Mouse (Mus musculus): ENCODE data around the gene Map2k7.
A peak's percentile ranks its signal among the peaks of the same experiment; 100 is the strongest.

Map2k7 gene

GRCm38 (mm10) chr8:4259125-4259804 is 20.7 kb downstream of the Map2k7 start, which contains the start of gene Ctxn1:
Gene Ctxn1, minus strand, starts transcription at chr8:4259274.
- DNase-seq = peak; percentile 94

DNA sequence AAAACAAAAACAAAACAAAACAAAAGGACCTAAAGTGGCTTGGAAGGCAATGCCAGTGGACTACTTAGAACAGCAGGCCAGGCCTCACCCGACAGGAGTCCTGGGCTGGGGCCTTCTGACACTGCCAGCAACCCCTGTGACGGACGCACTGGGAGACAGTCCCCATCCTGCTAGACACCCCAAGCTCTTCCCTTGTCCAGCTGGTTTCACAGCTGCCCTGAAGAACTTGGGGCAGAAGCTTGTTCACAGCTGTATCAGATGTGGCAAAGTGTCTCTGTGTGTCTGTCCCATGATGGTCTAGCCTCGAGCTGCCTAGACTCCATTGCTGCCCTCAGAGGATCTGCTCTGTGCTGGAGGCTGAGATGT is 21.2 kb downstream of the Map2k7 start:
- DNase-seq = no peak

DNA sequence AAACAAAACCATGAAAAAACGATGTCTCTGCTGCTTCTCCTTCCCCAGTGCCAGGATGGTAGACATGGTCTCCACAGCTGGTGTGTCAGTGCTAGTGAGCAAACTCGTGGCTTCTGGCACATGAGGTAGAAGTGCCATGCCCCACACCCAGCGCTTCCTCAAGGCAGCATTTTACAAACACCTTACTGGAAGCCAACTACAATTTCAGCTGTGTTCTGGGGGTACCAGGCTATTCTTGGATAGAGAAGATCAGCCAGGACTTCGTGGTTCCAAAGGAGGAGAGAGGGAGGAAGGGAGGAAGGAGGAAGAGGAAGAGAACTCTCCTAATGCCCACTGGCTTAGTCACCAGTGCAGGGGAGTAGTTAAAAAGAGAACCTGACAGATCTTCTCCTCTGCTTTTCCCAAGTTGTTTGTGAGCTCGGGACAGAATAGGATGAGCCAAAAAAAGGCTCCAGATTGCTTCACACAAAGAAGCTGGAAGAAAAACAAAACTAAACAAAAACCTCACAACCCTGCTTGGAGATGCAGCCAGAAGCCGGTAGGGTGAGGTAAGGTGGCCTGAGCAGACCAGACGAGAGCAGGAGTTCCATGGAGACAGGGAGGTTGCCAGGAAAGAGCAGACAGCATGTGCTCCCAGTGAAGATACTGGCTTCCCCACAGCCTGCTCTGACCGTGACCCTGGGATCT is 24.7 kb downstream of the Map2k7 start:
- DNase-seq = no peak

DNA sequence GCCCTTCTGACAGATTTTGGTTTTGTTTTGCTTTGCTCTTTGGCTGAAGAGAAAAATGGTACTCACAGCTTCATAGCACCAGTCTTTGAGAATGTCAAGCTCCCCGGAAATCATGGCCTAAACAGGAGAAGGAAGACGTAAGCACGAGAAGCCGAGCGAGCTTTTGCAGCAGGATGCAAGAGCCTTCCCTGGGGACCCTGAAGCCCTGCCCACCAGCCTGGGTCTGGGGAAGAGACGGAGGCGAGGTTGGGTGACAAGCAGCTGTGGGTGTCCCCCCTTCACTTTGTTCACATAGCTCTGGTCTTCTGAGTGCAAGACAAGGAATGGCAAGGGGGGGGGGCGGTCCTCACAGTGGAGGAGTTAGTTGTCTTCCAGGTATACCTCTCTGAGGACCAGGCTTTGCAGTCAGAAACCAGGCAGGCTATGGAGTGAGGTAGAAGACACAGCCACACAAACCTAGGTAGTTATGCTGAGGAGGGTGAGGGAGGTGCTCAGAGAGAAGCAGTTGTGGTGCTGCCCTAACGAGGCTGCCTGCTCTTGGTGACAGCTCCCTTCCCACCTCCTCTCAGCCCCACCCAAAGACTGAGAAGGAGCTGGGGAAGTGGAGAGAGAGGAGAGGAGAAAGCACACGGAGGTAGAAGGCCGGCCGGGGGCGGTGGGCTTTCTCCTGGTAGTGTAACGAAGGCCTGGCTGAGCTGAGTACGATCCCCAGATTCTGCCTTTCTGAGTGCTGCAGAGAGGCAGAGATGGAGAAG is 26.8 kb downstream of the Map2k7 start:
- no peak for DNase-seq

GRCm38 (mm10) chr8:4267627-4268026 is 29.1 kb downstream of the Map2k7 start:
- no peak for DNase-seq

- no peak for DNase-seq
These were observed 31.1 kb downstream of the Map2k7 start for GRCm38 (mm10) chr8:4269609-4270008.

GRCm38 (mm10) chr8:4275275-4276110 is 37.0 kb downstream of the Map2k7 start, which contains the start of gene Timm44:
Gene Timm44, minus strand, starts transcription at chr8:4275913.
- peak; percentile 96 for DNase-seq

- no peak for DNase-seq
These were observed 37.5 kb downstream of the Map2k7 start for GRCm38 (mm10) chr8:4276111-4276465.

DNA sequence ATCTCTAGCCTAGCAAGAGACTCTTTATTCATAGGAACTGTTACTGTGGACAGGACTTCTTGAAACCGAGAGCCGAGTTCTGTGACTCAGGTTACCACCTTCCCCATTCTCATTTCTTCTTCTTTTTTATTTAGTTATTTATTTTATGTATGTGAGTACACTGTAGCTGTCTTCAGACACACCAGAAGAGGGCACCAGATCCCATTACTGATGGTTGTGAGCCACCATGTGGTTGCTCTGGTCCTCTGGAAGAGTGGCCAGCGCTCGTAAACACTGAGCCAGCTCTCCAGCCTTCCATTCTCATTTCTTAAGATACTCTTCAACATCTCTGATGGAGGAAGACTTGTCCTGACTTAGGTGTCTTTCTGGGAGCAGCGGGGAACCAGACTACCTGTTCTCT is 54.2 kb downstream of the Map2k7 start:
- no peak for DNase-seq

Measured in right cerebral cortex, postnatal 25 days (tissue).